Mouse (Mus musculus): Measurements from ENCODE around the gene Etl4. TPM values are rescaled to one million over a fixed set of nuclear protein-coding genes. Genes with fewer than 3 reads are reported as not detected.

Etl4 gene
- total RNA-seq, 2 experiments from 2014 or later, result not detected

GRCm38 (mm10) chr2:20764566-20765090 lies 855.0 kb downstream of the Etl4 start:
- ATAC-seq (replicated peaks; ENCODE audit: low FRiP score, low TSS enrichment, poor library complexity, severe bottlenecking), result no peak

GRCm38 (mm10) chr2:20768681-20769080 lies 859.1 kb downstream of the Etl4 start:
- no peak for ATAC-seq (replicated peaks; ENCODE audit: low FRiP score, low TSS enrichment, poor library complexity, severe bottlenecking)

GRCm38 (mm10) chr2:20770171-20770570 lies 860.6 kb downstream of the Etl4 start:
- ATAC-seq (replicated peaks; ENCODE audit: low FRiP score, low TSS enrichment, poor library complexity, severe bottlenecking), result no peak

- ATAC-seq (replicated peaks; ENCODE audit: low FRiP score, low TSS enrichment, poor library complexity, severe bottlenecking), result no peak
Measured at GRCm38 (mm10) chr2:20774462-20774861, 864.9 kb downstream of the Etl4 start.

GRCm38 (mm10) chr2:20776171-20776704 lies 866.7 kb downstream of the Etl4 start:
- ATAC-seq (replicated peaks; ENCODE audit: low FRiP score, low TSS enrichment, poor library complexity, severe bottlenecking), result no peak

GRCm38 (mm10) chr2:20777931-20778330 lies 868.4 kb downstream of the Etl4 start:
- no peak for ATAC-seq (replicated peaks; ENCODE audit: low FRiP score, low TSS enrichment, poor library complexity, severe bottlenecking)

GRCm38 (mm10) chr2:20779484-20780381 lies 870.2 kb downstream of the Etl4 start:
- ATAC-seq (replicated peaks; ENCODE audit: low FRiP score, low TSS enrichment, poor library complexity, severe bottlenecking), result peak; percentile 73; the same call in 1 of the 2 replicates

GRCm38 (mm10) chr2:20801236-20801890 lies 891.8 kb downstream of the Etl4 start:
- no peak for ATAC-seq (replicated peaks; ENCODE audit: low FRiP score, low TSS enrichment, poor library complexity, severe bottlenecking)

- ATAC-seq (replicated peaks; ENCODE audit: low FRiP score, low TSS enrichment, poor library complexity, severe bottlenecking), result no peak
Measured at GRCm38 (mm10) chr2:20811506-20811905, 901.9 kb downstream of the Etl4 start.

- peak; percentile 55; the same call in 1 of the 2 replicates for ATAC-seq (replicated peaks; ENCODE audit: low FRiP score, low TSS enrichment, poor library complexity, severe bottlenecking)
Measured at GRCm38 (mm10) chr2:20813986-20814385, 904.4 kb downstream of the Etl4 start.

- no peak for ATAC-seq (replicated peaks; ENCODE audit: low FRiP score, low TSS enrichment, poor library complexity, severe bottlenecking)
Measured at GRCm38 (mm10) chr2:20818226-20818625, 908.6 kb downstream of the Etl4 start.

- ATAC-seq (replicated peaks; ENCODE audit: low FRiP score, low TSS enrichment, poor library complexity, severe bottlenecking), result no peak
Measured at GRCm38 (mm10) chr2:20826258-20826657, 916.7 kb downstream of the Etl4 start.

- ATAC-seq (replicated peaks; ENCODE audit: low FRiP score, low TSS enrichment, poor library complexity, severe bottlenecking), result no peak
Measured at GRCm38 (mm10) chr2:20830882-20831281, 921.3 kb downstream of the Etl4 start.

- ATAC-seq (replicated peaks; ENCODE audit: low FRiP score, low TSS enrichment, poor library complexity, severe bottlenecking), result no peak
Measured at GRCm38 (mm10) chr2:20831608-20832406, 922.2 kb downstream of the Etl4 start.

GRCm38 (mm10) chr2:20849346-20849745 lies 939.8 kb downstream of the Etl4 start:
- no peak for ATAC-seq (replicated peaks; ENCODE audit: low FRiP score, low TSS enrichment, poor library complexity, severe bottlenecking)
